Mouse (Mus musculus): ENCODE measurements around the gene Tekt3.

Gene Tekt3

DNA sequence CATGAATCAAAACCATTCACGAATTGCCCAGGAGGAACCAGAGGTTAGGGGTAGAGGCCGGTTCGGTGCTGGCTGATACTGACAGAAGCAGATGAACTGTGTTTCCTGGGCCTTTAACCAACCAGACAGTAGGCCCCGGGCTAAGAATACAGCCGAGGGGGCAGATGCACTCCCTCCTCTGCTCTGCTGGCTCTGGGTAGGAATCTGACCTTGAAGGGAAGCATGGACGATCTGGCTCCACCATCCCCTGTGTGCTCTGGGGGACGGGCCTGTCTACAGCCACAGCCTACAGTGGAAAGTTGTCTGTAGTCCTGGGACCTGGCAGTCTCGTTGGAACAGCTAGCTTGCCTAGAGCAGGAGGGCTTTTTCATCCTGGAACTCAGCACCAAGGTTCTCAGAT lies 82.0 kb downstream of the Tekt3 start:
- no peak for DNase-seq (ENCODE audit: low read depth, low spot score)
